Mouse (Mus musculus) urinary bladder, postnatal 36 days (tissue): Measurements from ENCODE around the gene Mrtfa.

ENCODE experiments used
- DNase-seq, 2 experiments: peaks; one replicate each; pipeline ENCODE4 v3.0.0; 2022; ENCODE audit warnings: low spot score in 2 of 2, mixed read lengths in 1 of 2

The Mrtfa gene

GRCm38 (mm10) chr15:81197197-81197596, 6.6 kb upstream of the Mrtfa start:
- no peak for DNase-seq

- DNase-seq: no peak
These were observed 4.9 kb upstream of the Mrtfa start for GRCm38 (mm10) chr15:81195447-81195846.

GRCm38 (mm10) chr15:81194791-81195190, 4.2 kb upstream of the Mrtfa start:
- no peak for DNase-seq

- DNase-seq: no peak
These were observed 2.3 kb upstream of the Mrtfa start for GRCm38 (mm10) chr15:81192858-81193257.

GRCm38 (mm10) chr15:81192316-81192715, 1.8 kb upstream of the Mrtfa start:
- no peak for DNase-seq

GRCm38 (mm10) chr15:81191303-81191702, 746 bp upstream of the Mrtfa start:
- DNase-seq: no peak

- no peak for DNase-seq
These were observed 437 bp downstream of the Mrtfa start for GRCm38 (mm10) chr15:81190011-81190629.

- DNase-seq: no peak
These were observed 1.5 kb downstream of the Mrtfa start for GRCm38 (mm10) chr15:81189061-81189460.

GRCm38 (mm10) chr15:81184913-81185312, 5.6 kb downstream of the Mrtfa start:
- no peak for DNase-seq

- DNase-seq: no peak
These were observed 9.3 kb downstream of the Mrtfa start for GRCm38 (mm10) chr15:81181233-81181632.

GRCm38 (mm10) chr15:81179523-81179922, 11.0 kb downstream of the Mrtfa start:
- no peak for DNase-seq

GRCm38 (mm10) chr15:81178703-81179102, 11.9 kb downstream of the Mrtfa start:
- no peak for DNase-seq

GRCm38 (mm10) chr15:81177860-81178259, 12.7 kb downstream of the Mrtfa start:
- DNase-seq: no peak

GRCm38 (mm10) chr15:81175633-81176032, 14.9 kb downstream of the Mrtfa start:
- DNase-seq: no peak

- no peak for DNase-seq
These were observed 18.3 kb downstream of the Mrtfa start for GRCm38 (mm10) chr15:81172259-81172658.

- no peak for DNase-seq
These were observed 21.8 kb downstream of the Mrtfa start for GRCm38 (mm10) chr15:81168735-81169134.

GRCm38 (mm10) chr15:81167831-81168230, 22.7 kb downstream of the Mrtfa start:
- DNase-seq: no peak

- DNase-seq: no peak
These were observed 24.3 kb downstream of the Mrtfa start for GRCm38 (mm10) chr15:81166291-81166690.

- no peak for DNase-seq
These were observed 25.8 kb downstream of the Mrtfa start for GRCm38 (mm10) chr15:81164560-81165310.

GRCm38 (mm10) chr15:81161571-81161970, 29.0 kb downstream of the Mrtfa start:
- no peak for DNase-seq

GRCm38 (mm10) chr15:81160677-81161076, 29.9 kb downstream of the Mrtfa start:
- no peak for DNase-seq

- DNase-seq: no peak
These were observed 31.3 kb downstream of the Mrtfa start for GRCm38 (mm10) chr15:81159212-81159611.

GRCm38 (mm10) chr15:81158517-81159120, 31.9 kb downstream of the Mrtfa start:
- DNase-seq: no peak
